Mouse (Mus musculus) midbrain, embryonic 13.5 days (tissue): ENCODE results near the gene Klf4. TPM values are rescaled to one million over a fixed set of nuclear protein-coding genes. Genes with fewer than 3 reads are reported as not detected.

Experiments used
- ATAC-seq: fragments of 200-750 bp; cut with Nextera tagmentation; 2 replicates; pipeline ENCODE4 v1.8.0; 2017; ENCODE audit warnings: mild to moderate bottlenecking, moderate TSS enrichment, moderate library complexity
- H3K27ac ChIP-seq: fragments of 300-500 bp; sonication (generic); 2 replicates; pipeline ENCODE4 v1.5.1; 2015; ENCODE audit warnings: inconsistent platforms, mild to moderate bottlenecking, moderate library complexity
- H3K27me3 ChIP-seq: fragments of 300-500 bp; sonication (generic); 2 replicates; pipeline ENCODE4 v1.6.1; 2015; ENCODE audit warnings: mild to moderate bottlenecking, inconsistent platforms
- H3K36me3 ChIP-seq: fragments of 300-500 bp; sonication (generic); 2 replicates; pipeline ENCODE4 v1.6.1; 2015; ENCODE audit warnings: mild to moderate bottlenecking, inconsistent platforms
- H3K4me1 ChIP-seq: fragments of 300-500 bp; sonication (generic); replicated peaks from 2 replicates; pipeline ENCODE4 v1.6.1; 2015; ENCODE audit warnings: inconsistent platforms
- H3K4me2 ChIP-seq: fragments of 300-500 bp; sonication (generic); replicated peaks from 2 replicates; pipeline ENCODE4 v1.6.1; 2015; ENCODE audit warnings: moderate library complexity, mild to moderate bottlenecking, inconsistent platforms
- H3K4me3 ChIP-seq: fragments of 300-500 bp; sonication (generic); replicated peaks from 2 replicates; pipeline ENCODE4 v1.5.1; 2015; ENCODE audit warnings: mild to moderate bottlenecking, inconsistent platforms
- H3K9ac ChIP-seq: fragments of 300-500 bp; sonication (generic); replicated peaks from 2 replicates; pipeline ENCODE4 v1.6.1; 2015; ENCODE audit warnings: mild to moderate bottlenecking, inconsistent platforms
- H3K9me3 ChIP-seq: fragments of 300-500 bp; sonication (generic); 2 replicates; pipeline ENCODE4 v1.6.1; 2016; ENCODE audit warnings: mild to moderate bottlenecking, inconsistent platforms
- WGBS: fragments of 180-500 bp; shearing (Covaris S2); methylation state at CpG from one replicate; pipeline ENCODE4 v1.1.7; 2015; 5-methylcytosine and 5-hydroxymethylcytosine counted together
- polyA plus RNA-seq: library from polyadenylated mRNA; unstranded; fragments of >200 nt; fragmentation: Nextera tagmentation; extraction: Ambion mirVana; gene quantifications from 2 replicates; pipeline ENCODE4 v1.2.1, GENCODE M21; 2015

The Klf4 gene
- polyA plus RNA-seq = 1.3 and 2.1 TPM in 2 replicates

- peak within 1 kb of the TSS; percentile 91 for H3K4me2 ChIP-seq
- peak; percentile 92 for ATAC-seq
- no peaks in the 10 kb centered on the region for H3K36me3 ChIP-seq
- peak within 1 kb of the TSS; percentile 81 for H3K27ac ChIP-seq
- H3K27me3 ChIP-seq = peaks cover 68% of the 10 kb centered on the region
- under 1% methylated on average over 75 of the region's 99 CpGs for WGBS
- H3K4me1 ChIP-seq = peaks cover 30% of the 10 kb centered on the region
- no peaks in the 10 kb centered on the region for H3K9me3 ChIP-seq
- H3K9ac ChIP-seq = peak within 1 kb of the TSS; percentile 79
- H3K4me3 ChIP-seq = peak within 1 kb of the TSS; percentile 60
Observed at GRCm38 (mm10) chr4:55532407-55533195, at the start of gene Klf4. Klf4 (minus strand) TSS chr4:55532466.

- no peaks in the 10 kb centered on the region for H3K27me3 ChIP-seq
- H3K9ac ChIP-seq = no peak overlapping the region
- no peak overlapping the region for H3K4me2 ChIP-seq
- no peaks in the 10 kb centered on the region for H3K36me3 ChIP-seq
- H3K27ac ChIP-seq = no peak overlapping the region
- no peak for ATAC-seq
- 93% methylated on average over 2 of the region's 2 CpGs for WGBS
- H3K4me3 ChIP-seq = no peak overlapping the region
- no peaks in the 10 kb centered on the region for H3K9me3 ChIP-seq
- no peaks in the 10 kb centered on the region; the same call in 1 of the 2 replicates for H3K4me1 ChIP-seq
Observed at GRCm38 (mm10) chr4:55571432-55571831, 39.2 kb upstream of the Klf4 start.

- H3K9ac ChIP-seq = no peak overlapping the region
- no peak for ATAC-seq
- no peaks in the 10 kb centered on the region; the same call in 1 of the 2 replicates for H3K4me1 ChIP-seq
- no peaks in the 10 kb centered on the region for H3K27me3 ChIP-seq
- H3K9me3 ChIP-seq = no peaks in the 10 kb centered on the region
- H3K27ac ChIP-seq = no peak overlapping the region
- H3K36me3 ChIP-seq = no peaks in the 10 kb centered on the region
- H3K4me2 ChIP-seq = no peak overlapping the region
- 27% methylated on average over 9 of the region's 9 CpGs for WGBS
- no peak overlapping the region for H3K4me3 ChIP-seq
Observed at GRCm38 (mm10) chr4:55567986-55568385, 35.7 kb upstream of the Klf4 start.

- H3K9ac ChIP-seq = no peak overlapping the region
- WGBS = 53% methylated on average over 5 of the region's 5 CpGs
Observed at GRCm38 (mm10) chr4:55567575-55567974, 35.3 kb upstream of the Klf4 start.

GRCm38 (mm10) chr4:55564317-55564716, 32.1 kb upstream of the Klf4 start:
- no peak overlapping the region for H3K9ac ChIP-seq
- no peaks in the 10 kb centered on the region for H3K36me3 ChIP-seq
- no peak for ATAC-seq
- 88% methylated on average over 2 of the region's 2 CpGs for WGBS
- H3K4me1 ChIP-seq = peaks cover 6% of the 10 kb centered on the region; the same call in 1 of the 2 replicates
- no peak overlapping the region for H3K27ac ChIP-seq
- H3K4me3 ChIP-seq = no peak overlapping the region
- H3K9me3 ChIP-seq = no peaks in the 10 kb centered on the region
- no peak overlapping the region for H3K4me2 ChIP-seq
- no peaks in the 10 kb centered on the region for H3K27me3 ChIP-seq

More at GRCm38 (mm10) chr4:55567575-55567974, 35.3 kb upstream of the Klf4 start:
- no peak overlapping the region for H3K27ac ChIP-seq
- no peaks in the 10 kb centered on the region for H3K9me3 ChIP-seq
- H3K4me2 ChIP-seq = no peak overlapping the region
- peak; percentile 53; the same call in 1 of the 2 replicates for ATAC-seq
- no peaks in the 10 kb centered on the region; the same call in 1 of the 2 replicates for H3K4me1 ChIP-seq
- no peaks in the 10 kb centered on the region for H3K36me3 ChIP-seq
- no peak overlapping the region for H3K4me3 ChIP-seq
- H3K27me3 ChIP-seq = no peaks in the 10 kb centered on the region

- Histone ChIP-seq H3K27ac (no peak overlapping the region), H3K4me2 (no peak overlapping the region), H3K4me1 (peaks cover 6% of the 10 kb centered on the region; the same call in 1 of the 2 replicates), H3K27me3 (no peaks in the 10 kb centered on the region), H3K9ac (no peak overlapping the region), H3K4me3 (no peak overlapping the region), H3K36me3 (no peaks in the 10 kb centered on the region), H3K9me3 (no peaks in the 10 kb centered on the region)
- no peak for ATAC-seq
- WGBS = 72% methylated on average over 8 of the region's 8 CpGs
Observed at GRCm38 (mm10) chr4:55563050-55563449, 30.8 kb upstream of the Klf4 start.

- Histone ChIP-seq H3K9me3 (no peaks in the 10 kb centered on the region), H3K36me3 (no peaks in the 10 kb centered on the region), H3K4me3 (no peak overlapping the region), H3K9ac (no peak overlapping the region), H3K4me2 (no peak overlapping the region), H3K4me1 (peaks cover 6% of the 10 kb centered on the region; the same call in 1 of the 2 replicates), H3K27me3 (no peaks in the 10 kb centered on the region), H3K27ac (no peak overlapping the region)
- ATAC-seq = peak; percentile 73; the same call in 1 of the 2 replicates
- WGBS = 34% methylated on average over 3 of the region's 3 CpGs
Observed at GRCm38 (mm10) chr4:55562062-55562461, 29.8 kb upstream of the Klf4 start.

GRCm38 (mm10) chr4:55546869-55547268, 14.6 kb upstream of the Klf4 start:
- H3K4me3 ChIP-seq = no peak overlapping the region
- no peak overlapping the region for H3K9ac ChIP-seq
- no peaks in the 10 kb centered on the region for H3K27me3 ChIP-seq
- ATAC-seq = 0 out of 2 replicates have a peak, but pooled peaks have one; percentile 30
- H3K27ac ChIP-seq = no peak overlapping the region
- no peak overlapping the region for H3K4me2 ChIP-seq
- H3K36me3 ChIP-seq = no peaks in the 10 kb centered on the region
- WGBS = 68% methylated on average over 12 of the region's 12 CpGs
- H3K4me1 ChIP-seq = no peaks in the 10 kb centered on the region
- H3K9me3 ChIP-seq = no peaks in the 10 kb centered on the region

GRCm38 (mm10) chr4:55542753-55543152, 10.5 kb upstream of the Klf4 start:
- Histone ChIP-seq H3K36me3 (no peaks in the 10 kb centered on the region), H3K27ac (no peak overlapping the region), H3K4me1 (no peaks in the 10 kb centered on the region), H3K9me3 (no peaks in the 10 kb centered on the region), H3K4me3 (no peak overlapping the region), H3K9ac (no peak overlapping the region), H3K27me3 (no peaks in the 10 kb centered on the region), H3K4me2 (no peak overlapping the region)
- ATAC-seq = no peak
- 85% methylated on average over 2 of the region's 2 CpGs for WGBS

GRCm38 (mm10) chr4:55541654-55542053, 9.4 kb upstream of the Klf4 start:
- H3K9me3 ChIP-seq = no peaks in the 10 kb centered on the region
- ATAC-seq = no peak
- no peak overlapping the region for H3K9ac ChIP-seq
- no peak overlapping the region for H3K4me2 ChIP-seq
- H3K36me3 ChIP-seq = no peaks in the 10 kb centered on the region
- H3K4me1 ChIP-seq = no peaks in the 10 kb centered on the region
- H3K27me3 ChIP-seq = peaks cover 4% of the 10 kb centered on the region
- WGBS = 74% methylated on average over 4 of the region's 4 CpGs
- H3K4me3 ChIP-seq = no peak overlapping the region
- H3K27ac ChIP-seq = no peak overlapping the region

- Histone ChIP-seq H3K4me2 (no peak overlapping the region), H3K27me3 (peaks cover 9% of the 10 kb centered on the region), H3K36me3 (no peaks in the 10 kb centered on the region), H3K9me3 (no peaks in the 10 kb centered on the region), H3K9ac (no peak overlapping the region), H3K4me3 (no peak overlapping the region), H3K4me1 (no peaks in the 10 kb centered on the region), H3K27ac (no peak overlapping the region)
- ATAC-seq = no peak
- 81% methylated on average over 4 of the region's 4 CpGs for WGBS
Observed at GRCm38 (mm10) chr4:55541221-55541620, 9.0 kb upstream of the Klf4 start.

GRCm38 (mm10) chr4:55535012-55535411, 2.7 kb upstream of the Klf4 start:
- H3K27me3 ChIP-seq = peaks cover 57% of the 10 kb centered on the region
- no peak overlapping the region for H3K4me3 ChIP-seq
- no peak for ATAC-seq
- no peak overlapping the region for H3K27ac ChIP-seq
- H3K4me2 ChIP-seq = no peak overlapping the region
- H3K36me3 ChIP-seq = no peaks in the 10 kb centered on the region
- no peaks in the 10 kb centered on the region for H3K9me3 ChIP-seq
- peaks cover 26% of the 10 kb centered on the region for H3K4me1 ChIP-seq
- no peak overlapping the region for H3K9ac ChIP-seq
